Mouse (Mus musculus) kidney, adult 2 months (tissue): ENCODE results near the gene Prox1. TPM values are rescaled to one million over a fixed set of nuclear protein-coding genes. Genes with fewer than 3 reads are reported as not detected.
A peak's percentile ranks its signal among the peaks of the same experiment; 100 is the strongest.

ENCODE experiments used
- DNase-seq: peaks from one replicate; pipeline ENCODE4 v3.0.0; 2021
- H3K27ac ChIP-seq: fragments of 200-500 bp; 2 replicates; pipeline ENCODE4 v1.5.1; 2012; ENCODE audit warnings: low read depth, low read length, control low read depth, inconsistent platforms; ENCODE audit not compliant: insufficient read depth
- H3K27me3 ChIP-seq: fragments of 200-500 bp; replicated peaks from 2 replicates; pipeline ENCODE4 v1.6.1; 2012; ENCODE audit warnings: mild to moderate bottlenecking, moderate library complexity, low read length, inconsistent platforms; ENCODE audit not compliant: control insufficient read depth, insufficient read depth
- H3K36me3 ChIP-seq: fragments of 200-500 bp; 2 replicates; pipeline ENCODE4 v1.6.1; 2012; ENCODE audit warnings: mild to moderate bottlenecking, moderate library complexity, low read length, inconsistent platforms; ENCODE audit not compliant: control insufficient read depth, insufficient read depth
- H3K4me1 ChIP-seq: fragments of 200-500 bp; 2 replicates; pipeline ENCODE4 v1.6.1; 2011; ENCODE audit warnings: low read length; ENCODE audit not compliant: control insufficient read depth, insufficient read depth
- H3K4me3 ChIP-seq: fragments of 200-500 bp; 2 replicates; pipeline ENCODE4 v1.5.1; 2011; ENCODE audit warnings: mild to moderate bottlenecking, low read depth, low read length, control low read depth; ENCODE audit not compliant: insufficient read depth
- CTCF ChIP-seq: fragments of 200-500 bp; conservative IDR thresholded peaks from 2 replicates; pipeline ENCODE4 v1.5.1; 2011; ENCODE audit warnings: low read depth, mild to moderate bottlenecking, control low read depth, low read length, moderate library complexity, mixed read lengths; ENCODE audit not compliant: insufficient read depth, insufficient read length
- POLR2A ChIP-seq: fragments of 200-500 bp; IDR thresholded peaks from one replicate; pipeline ENCODE4 v1.6.1; 2011; ENCODE audit warnings: low read depth, low read length, control low read depth
- WGBS: fragments of 180-500 bp; shearing (Covaris S2); methylation state at CpG from one replicate; pipeline ENCODE4 v1.1.7; 2018; 5-methylcytosine and 5-hydroxymethylcytosine counted together
- polyA plus RNA-seq: library from polyadenylated mRNA; depleted of rRNA; stranded (reverse); fragments of >200 nt; gene quantifications from 2 replicates; pipeline ENCODE4 v1.2.3, GENCODE M21; 2012

Prox1 gene
- polyA plus RNA-seq, 1 experiment, result 2.7 TPM

GRCm38 (mm10) chr1:190127878-190128277 is 42.6 kb downstream of the Prox1 start:
- TF ChIP-seq CTCF (no peak), POLR2A (no peak)
- H3K27ac ChIP-seq, result no peak overlapping the region
- H3K27me3 ChIP-seq, result no peaks in the 10 kb centered on the region
- peak; percentile 10 for DNase-seq
- H3K4me1 ChIP-seq, result no peaks in the 10 kb centered on the region
- no peak overlapping the region for H3K4me3 ChIP-seq
- 37% methylated on average over 5 of the region's 5 CpGs for WGBS
- H3K36me3 ChIP-seq, result no peaks in the 10 kb centered on the region

- Histone ChIP-seq H3K27me3 (no peaks in the 10 kb centered on the region), H3K4me1 (no peaks in the 10 kb centered on the region), H3K36me3 (no peaks in the 10 kb centered on the region), H3K4me3 (no peak overlapping the region), H3K27ac (no peak overlapping the region)
- TF ChIP-seq POLR2A, result no peak
- no peak for TF ChIP-seq CTCF
- 67% methylated on average over 6 of the region's 6 CpGs for WGBS
- no peak for DNase-seq
These were observed 43.2 kb downstream of the Prox1 start for GRCm38 (mm10) chr1:190127163-190127795.

GRCm38 (mm10) chr1:190124961-190125739 is 45.4 kb downstream of the Prox1 start:
- no peaks in the 10 kb centered on the region for H3K36me3 ChIP-seq
- no peak overlapping the region for H3K4me3 ChIP-seq
- no peaks in the 10 kb centered on the region for H3K4me1 ChIP-seq
- DNase-seq, result peak; percentile 18
- no peaks in the 10 kb centered on the region for H3K27me3 ChIP-seq
- 79% methylated on average over 14 of the region's 14 CpGs for WGBS
- no peak overlapping the region for H3K27ac ChIP-seq
- TF ChIP-seq POLR2A (no peak), CTCF (no peak)

GRCm38 (mm10) chr1:190123404-190123803 is 47.1 kb downstream of the Prox1 start:
- H3K27ac ChIP-seq, result no peak overlapping the region
- H3K27me3 ChIP-seq, result no peaks in the 10 kb centered on the region

GRCm38 (mm10) chr1:190115985-190116384 is 54.5 kb downstream of the Prox1 start:
- WGBS, result 81% methylated on average over 1 of the region's 1 CpGs
- H3K4me3 ChIP-seq, result no peak overlapping the region
- H3K4me1 ChIP-seq, result no peaks in the 10 kb centered on the region
- TF ChIP-seq POLR2A, result no peak
- TF ChIP-seq CTCF, result peak; percentile 23; the same call in 1 of the 2 replicates
- H3K36me3 ChIP-seq, result no peaks in the 10 kb centered on the region
- H3K27me3 ChIP-seq, result no peaks in the 10 kb centered on the region
- H3K27ac ChIP-seq, result no peak overlapping the region
- DNase-seq, result no peak

More at GRCm38 (mm10) chr1:190123404-190123803, 47.1 kb downstream of the Prox1 start:
- TF ChIP-seq POLR2A, result no peak
- TF ChIP-seq CTCF, result no peak
- no peak overlapping the region for H3K4me3 ChIP-seq
- no peak for DNase-seq
- no peaks in the 10 kb centered on the region for H3K4me1 ChIP-seq
- WGBS, result 92% methylated on average over 13 of the region's 13 CpGs
- H3K36me3 ChIP-seq, result no peaks in the 10 kb centered on the region

- Histone ChIP-seq H3K27me3 (no peaks in the 10 kb centered on the region), H3K36me3 (no peaks in the 10 kb centered on the region), H3K4me3 (no peak overlapping the region), H3K27ac (no peak overlapping the region), H3K4me1 (no peaks in the 10 kb centered on the region)
- 68% methylated on average over 6 of the region's 6 CpGs for WGBS
- no peak for TF ChIP-seq POLR2A
- DNase-seq, result no peak
These were observed 58.8 kb downstream of the Prox1 start for GRCm38 (mm10) chr1:190111741-190112140.

GRCm38 (mm10) chr1:190107587-190107986 is 62.9 kb downstream of the Prox1 start:
- H3K27ac ChIP-seq, result no peak overlapping the region
- H3K4me1 ChIP-seq, result no peaks in the 10 kb centered on the region
- TF ChIP-seq POLR2A (no peak), CTCF (no peak)
- H3K36me3 ChIP-seq, result no peaks in the 10 kb centered on the region
- DNase-seq, result no peak
- WGBS, result 94% methylated on average over 1 of the region's 1 CpGs
- no peak overlapping the region for H3K4me3 ChIP-seq
- H3K27me3 ChIP-seq, result no peaks in the 10 kb centered on the region
